Mouse (Mus musculus): ENCODE measurements around the gene Bpgm.

The Bpgm gene

GRCm38 (mm10) chr6:34486071-34486626 is 10.1 kb downstream of the Bpgm start:
- peak; percentile 94 for DNase-seq

GRCm38 (mm10) chr6:34493327-34494095 is 17.5 kb downstream of the Bpgm start:
- no peak for DNase-seq

GRCm38 (mm10) chr6:34495140-34495551 is 19.1 kb downstream of the Bpgm start:
- no peak for DNase-seq

- DNase-seq: no peak
These were observed 22.1 kb downstream of the Bpgm start for GRCm38 (mm10) chr6:34497991-34498625.

- no peak for DNase-seq
These were observed 26.3 kb downstream of the Bpgm start for GRCm38 (mm10) chr6:34502291-34502690.

GRCm38 (mm10) chr6:34505957-34506356 is 29.9 kb downstream of the Bpgm start:
- no peak for DNase-seq

GRCm38 (mm10) chr6:34507581-34507980 is 31.6 kb downstream of the Bpgm start:
- DNase-seq: no peak

- no peak for DNase-seq
These were observed 32.0 kb downstream of the Bpgm start for GRCm38 (mm10) chr6:34508016-34508415.

GRCm38 (mm10) chr6:34510277-34510676 is 34.3 kb downstream of the Bpgm start:
- DNase-seq: no peak

- no peak for DNase-seq
These were observed 35.4 kb downstream of the Bpgm start for GRCm38 (mm10) chr6:34511410-34511809.

GRCm38 (mm10) chr6:34512741-34513140 is 36.7 kb downstream of the Bpgm start:
- no peak for DNase-seq

GRCm38 (mm10) chr6:34514655-34515054 is 38.6 kb downstream of the Bpgm start:
- no peak for DNase-seq

- DNase-seq: no peak
These were observed 39.2 kb downstream of the Bpgm start for GRCm38 (mm10) chr6:34515098-34515782.

- no peak for DNase-seq
These were observed 39.7 kb downstream of the Bpgm start for GRCm38 (mm10) chr6:34515783-34516099.

- DNase-seq: no peak
These were observed 41.7 kb downstream of the Bpgm start for GRCm38 (mm10) chr6:34517750-34518149.

GRCm38 (mm10) chr6:34519087-34519486 is 43.1 kb downstream of the Bpgm start:
- DNase-seq: no peak

GRCm38 (mm10) chr6:34520491-34520890 is 44.5 kb downstream of the Bpgm start:
- no peak for DNase-seq

GRCm38 (mm10) chr6:34520912-34521311 is 44.9 kb downstream of the Bpgm start:
- DNase-seq: no peak

- no peak for DNase-seq
These were observed 47.5 kb downstream of the Bpgm start for GRCm38 (mm10) chr6:34523476-34523875.

GRCm38 (mm10) chr6:34525499-34525924 is 49.5 kb downstream of the Bpgm start:
- no peak for DNase-seq

GRCm38 (mm10) chr6:34525927-34526326 is 49.9 kb downstream of the Bpgm start:
- peak; percentile 55 for DNase-seq

GRCm38 (mm10) chr6:34526389-34526788 is 50.4 kb downstream of the Bpgm start:
- no peak for DNase-seq

GRCm38 (mm10) chr6:34528131-34528530 is 52.1 kb downstream of the Bpgm start:
- DNase-seq: peak; percentile 63

- peak; percentile 60 for DNase-seq
These were observed 54.0 kb downstream of the Bpgm start for GRCm38 (mm10) chr6:34529992-34530391.
